Mouse (Mus musculus): Measurements from ENCODE around the gene Scnn1a. TPM values are rescaled to one million over a fixed set of nuclear protein-coding genes. Genes with fewer than 3 reads are reported as not detected.
"Not testable (repeated sequence)": the region's sequence is repeated elsewhere in the genome, so short reads cannot be mapped to it uniquely, and the experiment has no call there.

Scnn1a gene
- total RNA-seq, 1 experiment from 2014 or later, result 0.79 TPM

GRCm38 (mm10) chr6:125303242-125303641, 17.2 kb upstream of the Scnn1a start:
- no peak for ATAC-seq (replicated peaks in 1 of 2; ENCODE audit: insufficient read depth in 1 of 2, low FRiP score in 2 of 2, low TSS enrichment in 1 of 2, low read depth in 1 of 2, poor library complexity in 2 of 2, severe bottlenecking in 2 of 2)

DNA sequence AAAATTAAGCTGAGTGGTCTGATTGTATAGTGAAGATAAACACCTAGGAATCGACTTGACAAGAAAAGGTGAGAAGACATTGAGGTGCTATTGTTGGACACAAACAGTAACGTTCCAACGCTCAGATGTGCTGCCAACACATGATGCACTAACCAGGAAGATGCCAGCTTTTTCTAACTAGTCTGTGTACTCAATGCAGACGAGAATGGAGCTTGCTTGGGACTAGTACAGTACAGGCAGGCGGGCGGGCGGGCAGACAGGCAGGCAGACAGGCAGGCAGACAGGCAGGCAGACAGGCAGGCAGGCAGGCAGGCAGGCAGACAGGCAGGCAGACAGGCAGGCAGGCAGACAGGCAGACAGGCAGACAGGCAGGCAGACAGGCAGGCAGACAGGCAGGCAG, 16.1 kb upstream of the Scnn1a start:
- ATAC-seq (replicated peaks in 1 of 2; ENCODE audit: insufficient read depth in 1 of 2, low FRiP score in 2 of 2, low TSS enrichment in 1 of 2, low read depth in 1 of 2, poor library complexity in 2 of 2, severe bottlenecking in 2 of 2), result not testable (repeated sequence)

DNA sequence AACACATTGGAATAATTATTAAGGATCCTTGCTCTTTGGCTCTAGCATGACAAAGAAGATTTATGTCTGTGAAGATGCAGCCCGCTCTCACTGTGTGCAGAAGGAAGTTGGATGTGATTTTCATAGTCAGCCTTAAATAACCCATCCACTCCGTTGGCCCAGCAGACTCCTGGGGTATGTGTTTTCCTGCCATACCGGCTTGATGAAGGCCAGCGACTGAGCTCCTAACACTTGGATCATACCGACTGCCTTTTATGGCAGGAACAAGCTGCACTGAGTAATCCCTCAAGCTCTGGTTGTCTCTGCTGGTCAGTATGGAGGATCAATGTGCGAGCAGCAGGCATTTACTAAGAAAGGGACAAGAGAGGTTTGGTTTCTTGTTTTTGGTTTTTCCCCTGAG, 15.0 kb upstream of the Scnn1a start:
- ATAC-seq (replicated peaks in 1 of 2; ENCODE audit: insufficient read depth in 1 of 2, low FRiP score in 2 of 2, low TSS enrichment in 1 of 2, low read depth in 1 of 2, poor library complexity in 2 of 2, severe bottlenecking in 2 of 2), result no peak

DNA sequence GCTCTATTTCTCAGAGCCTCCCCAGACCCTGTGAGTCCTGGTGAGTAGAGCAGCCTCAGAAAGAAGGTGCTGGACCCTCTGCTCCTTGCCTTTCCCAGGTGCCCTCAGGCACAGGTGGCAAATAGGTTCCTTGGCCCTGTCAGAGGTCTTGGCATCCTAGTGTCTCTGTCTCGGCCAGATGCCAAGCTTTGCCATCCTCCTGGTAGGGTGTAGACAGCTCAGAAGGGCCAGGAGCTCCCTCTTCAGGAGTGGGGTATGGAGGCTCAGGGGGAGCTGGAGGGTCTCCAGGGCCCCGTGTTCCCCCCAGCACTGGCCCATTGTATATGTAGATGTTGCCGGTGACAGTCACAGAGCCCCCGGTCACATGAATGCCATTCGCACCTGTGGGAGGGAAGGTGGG, 13.4 kb upstream of the Scnn1a start:
- ATAC-seq (replicated peaks in 1 of 2; ENCODE audit: insufficient read depth in 1 of 2, low FRiP score in 2 of 2, low TSS enrichment in 1 of 2, low read depth in 1 of 2, poor library complexity in 2 of 2, severe bottlenecking in 2 of 2), result no peak

DNA sequence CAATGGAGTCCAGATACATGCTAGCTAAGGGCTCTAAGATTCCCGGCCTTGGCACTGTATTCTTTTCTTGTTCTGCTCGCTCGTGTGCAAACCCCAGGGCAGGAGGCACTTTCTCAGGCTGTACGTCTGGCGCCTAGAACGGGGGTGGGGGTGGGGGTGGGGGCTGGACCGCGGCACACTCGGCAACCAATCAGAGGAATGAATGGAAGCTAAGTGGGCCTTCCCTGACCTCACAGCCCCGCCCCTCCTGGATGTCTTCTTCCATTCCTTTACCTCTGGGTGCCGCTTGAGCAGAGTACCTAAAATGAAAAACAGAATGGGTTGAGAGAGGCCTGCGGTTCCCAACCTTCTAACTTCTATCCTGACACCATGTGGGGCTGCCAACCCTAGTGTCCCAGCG, 11.5 kb upstream of the Scnn1a start:
- no peak for ATAC-seq (replicated peaks in 1 of 2; ENCODE audit: insufficient read depth in 1 of 2, low FRiP score in 2 of 2, low TSS enrichment in 1 of 2, low read depth in 1 of 2, poor library complexity in 2 of 2, severe bottlenecking in 2 of 2)

- ATAC-seq (replicated peaks in 1 of 2; ENCODE audit: insufficient read depth in 1 of 2, low FRiP score in 2 of 2, low TSS enrichment in 1 of 2, low read depth in 1 of 2, poor library complexity in 2 of 2, severe bottlenecking in 2 of 2), result no peak
These were observed 11.1 kb upstream of the Scnn1a start for GRCm38 (mm10) chr6:125309406-125309805.

GRCm38 (mm10) chr6:125312171-125312570, 8.3 kb upstream of the Scnn1a start:
- no peak for ATAC-seq (replicated peaks in 1 of 2; ENCODE audit: insufficient read depth in 1 of 2, low FRiP score in 2 of 2, low TSS enrichment in 1 of 2, low read depth in 1 of 2, poor library complexity in 2 of 2, severe bottlenecking in 2 of 2)

GRCm38 (mm10) chr6:125312581-125313355, 7.7 kb upstream of the Scnn1a start:
- ATAC-seq (replicated peaks in 1 of 2; ENCODE audit: insufficient read depth in 1 of 2, low FRiP score in 2 of 2, low TSS enrichment in 1 of 2, low read depth in 1 of 2, poor library complexity in 2 of 2, severe bottlenecking in 2 of 2), result no peak

DNA sequence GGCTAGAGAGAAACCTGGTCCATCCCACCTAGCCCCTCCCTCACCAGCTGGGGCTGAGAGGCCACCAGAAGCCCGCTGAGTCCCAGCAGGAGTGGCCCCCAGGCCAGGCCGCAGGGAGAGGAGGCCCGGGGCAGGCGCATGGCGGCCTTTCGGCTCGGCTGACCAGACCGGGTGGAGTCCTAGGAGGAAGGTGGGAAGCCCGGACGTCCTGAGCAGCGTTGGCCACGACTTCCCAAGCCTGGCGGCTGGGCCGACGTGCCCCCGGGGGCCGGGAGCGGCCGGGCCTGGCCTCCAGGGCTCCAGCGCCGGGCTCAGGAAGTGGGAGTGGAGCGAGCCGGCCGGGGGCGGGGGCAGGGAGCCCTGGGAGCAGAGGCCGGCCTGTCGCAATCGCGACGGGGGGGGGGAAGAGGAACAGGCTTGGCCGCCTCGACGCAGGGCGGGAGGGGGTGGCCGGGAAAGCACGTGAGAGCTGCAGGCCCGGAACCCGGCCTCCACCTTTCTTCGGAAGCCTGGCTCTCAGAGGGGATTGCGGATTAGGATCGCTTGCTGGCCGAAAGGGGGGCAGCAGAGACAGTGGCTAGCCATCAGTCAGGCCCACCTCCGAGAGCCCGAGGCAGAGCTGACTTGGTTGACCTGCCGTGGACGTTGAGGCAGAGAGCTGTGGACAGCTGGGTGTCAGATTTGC, 6.8 kb upstream of the Scnn1a start, which contains the start of gene Ltbr:
Gene Ltbr, minus strand, starts transcription at position 340 of the 685 bp plus-strand sequence.
- ATAC-seq (replicated peaks in 1 of 2; ENCODE audit: insufficient read depth in 1 of 2, low FRiP score in 2 of 2, low TSS enrichment in 1 of 2, low read depth in 1 of 2, poor library complexity in 2 of 2, severe bottlenecking in 2 of 2), result peak; percentile 87 to 91

- peak; percentile 17 to 31; a peak in 2 of 4 replicates for ATAC-seq (replicated peaks in 1 of 2; ENCODE audit: insufficient read depth in 1 of 2, low FRiP score in 2 of 2, low TSS enrichment in 1 of 2, low read depth in 1 of 2, poor library complexity in 2 of 2, severe bottlenecking in 2 of 2)
These were observed 6.3 kb upstream of the Scnn1a start for GRCm38 (mm10) chr6:125314231-125314563.

DNA sequence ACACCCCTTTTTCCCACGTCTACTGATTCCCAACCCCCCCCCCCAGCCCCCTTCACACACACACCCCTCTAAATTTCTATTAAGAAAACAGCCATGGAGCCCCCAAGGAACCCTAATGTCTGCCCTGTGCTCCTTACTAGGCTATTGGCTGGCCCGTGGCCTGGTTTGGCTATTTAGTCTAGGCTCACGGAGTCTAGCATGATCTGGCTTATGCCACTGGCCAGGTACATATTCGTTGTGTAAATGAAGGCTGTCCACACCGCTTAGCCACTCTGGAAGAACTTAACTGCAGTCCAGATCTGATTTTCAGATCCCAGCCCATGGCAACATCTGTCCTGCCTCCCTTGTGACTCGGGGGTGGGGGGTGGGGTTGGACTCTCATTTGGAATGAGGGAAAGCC, 5.7 kb upstream of the Scnn1a start:
- no peak for ATAC-seq (replicated peaks in 1 of 2; ENCODE audit: insufficient read depth in 1 of 2, low FRiP score in 2 of 2, low TSS enrichment in 1 of 2, low read depth in 1 of 2, poor library complexity in 2 of 2, severe bottlenecking in 2 of 2)

GRCm38 (mm10) chr6:125317077-125317476, 3.4 kb upstream of the Scnn1a start:
- no peak for ATAC-seq (replicated peaks in 1 of 2; ENCODE audit: insufficient read depth in 1 of 2, low FRiP score in 2 of 2, low TSS enrichment in 1 of 2, low read depth in 1 of 2, poor library complexity in 2 of 2, severe bottlenecking in 2 of 2)

DNA sequence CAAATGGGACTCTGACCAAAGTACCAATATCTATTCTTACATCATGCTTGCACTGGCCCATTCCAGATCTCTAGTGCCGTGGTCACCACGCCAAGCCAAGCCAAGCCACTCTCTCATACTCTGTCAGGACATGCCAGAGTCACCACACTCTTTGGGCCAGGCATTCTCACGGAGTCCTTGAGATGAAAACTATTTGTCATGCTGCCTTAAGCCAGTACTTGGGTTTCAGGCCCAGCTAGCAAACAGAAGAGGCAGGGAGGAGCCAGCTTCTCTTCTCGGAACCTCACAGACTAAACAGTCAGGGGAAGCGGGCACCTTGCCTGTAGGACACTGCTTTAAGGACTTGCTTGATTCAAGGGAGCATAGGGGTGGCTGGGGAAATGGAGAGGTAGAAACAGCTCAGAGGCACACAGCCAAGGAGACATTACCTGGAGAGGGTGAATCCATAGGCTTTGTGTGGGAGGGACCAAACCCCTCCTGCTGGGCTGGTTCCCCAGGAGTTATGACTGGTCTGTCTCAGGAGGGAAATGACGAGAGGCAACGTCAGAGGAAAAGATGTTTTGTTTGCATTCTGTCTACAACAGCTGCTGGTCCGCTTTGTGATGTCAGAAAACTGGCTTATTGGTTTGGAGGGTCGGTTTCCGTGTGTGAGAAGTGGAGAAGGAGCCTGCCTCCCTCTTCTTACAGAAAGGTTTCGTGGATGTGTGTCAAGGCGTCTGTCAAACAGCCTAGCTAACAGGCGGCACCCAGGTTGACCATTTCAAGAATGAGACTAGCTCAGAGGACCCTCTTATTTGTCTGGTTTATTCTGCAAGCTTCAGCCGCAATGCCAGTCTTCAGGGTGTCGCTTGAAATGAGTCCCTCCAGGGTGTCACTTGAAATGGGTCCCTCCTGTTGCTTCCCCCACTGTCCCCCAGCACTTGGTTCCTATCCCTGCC, 1.2 kb upstream of the Scnn1a start:
- 0 out of 4 replicates have a peak, but pooled peaks of 1 of the 2 experiments have one; percentile 27 for ATAC-seq (replicated peaks in 1 of 2; ENCODE audit: insufficient read depth in 1 of 2, low FRiP score in 2 of 2, low TSS enrichment in 1 of 2, low read depth in 1 of 2, poor library complexity in 2 of 2, severe bottlenecking in 2 of 2)

DNA sequence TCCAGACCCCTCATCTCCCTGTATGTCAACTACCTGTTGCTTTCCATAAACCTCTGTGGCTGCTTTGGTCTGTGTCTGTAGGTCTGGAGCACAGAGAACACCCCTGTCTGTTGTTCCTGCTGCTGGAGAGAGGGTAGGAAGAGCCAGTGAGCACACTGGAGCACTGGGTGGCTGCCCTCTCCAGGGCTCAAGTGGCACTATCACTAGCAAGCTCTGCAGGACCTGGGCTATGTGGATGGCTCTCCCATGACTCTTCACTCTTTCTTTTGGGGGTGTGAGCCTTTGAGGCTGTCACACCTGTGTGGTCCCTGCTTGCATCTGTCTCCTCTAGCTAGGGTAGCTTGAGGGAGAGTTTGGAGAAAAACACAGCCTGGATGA, 551 bp upstream of the Scnn1a start:
- no peak for ATAC-seq (replicated peaks in 1 of 2; ENCODE audit: insufficient read depth in 1 of 2, low FRiP score in 2 of 2, low TSS enrichment in 1 of 2, low read depth in 1 of 2, poor library complexity in 2 of 2, severe bottlenecking in 2 of 2)

- peak in 1 of 2 experiments; percentile 13; a peak in 1 of 4 replicates for ATAC-seq (replicated peaks in 1 of 2; ENCODE audit: insufficient read depth in 1 of 2, low FRiP score in 2 of 2, low TSS enrichment in 1 of 2, low read depth in 1 of 2, poor library complexity in 2 of 2, severe bottlenecking in 2 of 2)
These were observed 826 bp downstream of the Scnn1a start for GRCm38 (mm10) chr6:125321114-125321855.

DNA sequence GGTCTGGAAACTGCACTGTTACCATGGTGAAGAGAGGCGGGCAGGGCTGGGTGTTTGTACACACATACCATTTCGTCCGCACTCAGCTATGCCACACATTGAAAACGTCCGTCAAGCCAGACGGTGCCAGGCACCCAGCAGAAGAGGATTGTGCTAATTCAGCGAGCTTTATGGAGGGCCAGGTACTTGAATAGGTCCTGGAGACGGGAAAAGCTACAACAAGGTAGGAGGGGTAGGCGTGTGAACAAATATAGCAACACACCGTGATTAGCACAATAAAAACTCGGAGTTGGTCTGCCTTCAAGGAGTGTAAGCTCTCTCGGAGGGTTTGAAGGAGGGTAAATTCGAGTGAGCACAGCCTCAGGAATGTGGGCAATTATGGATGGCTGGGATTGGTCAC, 2.3 kb downstream of the Scnn1a start:
- ATAC-seq (replicated peaks in 1 of 2; ENCODE audit: insufficient read depth in 1 of 2, low FRiP score in 2 of 2, low TSS enrichment in 1 of 2, low read depth in 1 of 2, poor library complexity in 2 of 2, severe bottlenecking in 2 of 2), result no peak

DNA sequence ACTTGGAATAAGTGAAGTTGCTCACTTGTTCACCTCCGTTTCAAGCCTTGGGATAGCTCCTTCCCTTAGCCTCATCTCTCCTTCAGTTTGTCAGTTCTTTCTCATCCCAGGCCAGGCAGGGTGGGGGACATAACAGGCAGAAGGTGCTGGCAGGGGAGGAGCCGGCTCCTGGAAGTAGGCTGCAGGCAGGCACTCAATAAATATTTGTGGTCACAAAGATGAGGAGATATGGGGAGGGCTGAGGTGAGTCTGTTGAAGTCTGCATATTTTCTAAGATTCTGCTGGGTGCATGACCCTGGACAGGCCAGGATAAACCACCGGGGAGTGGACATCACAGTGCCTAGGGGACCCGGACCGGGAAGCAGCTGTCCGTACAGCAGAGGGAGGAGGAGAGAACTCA, 3.1 kb downstream of the Scnn1a start:
- no peak for ATAC-seq (replicated peaks in 1 of 2; ENCODE audit: insufficient read depth in 1 of 2, low FRiP score in 2 of 2, low TSS enrichment in 1 of 2, low read depth in 1 of 2, poor library complexity in 2 of 2, severe bottlenecking in 2 of 2)
